Mouse (Mus musculus): ENCODE measurements around the gene Six3.

The Six3 gene

DNA sequence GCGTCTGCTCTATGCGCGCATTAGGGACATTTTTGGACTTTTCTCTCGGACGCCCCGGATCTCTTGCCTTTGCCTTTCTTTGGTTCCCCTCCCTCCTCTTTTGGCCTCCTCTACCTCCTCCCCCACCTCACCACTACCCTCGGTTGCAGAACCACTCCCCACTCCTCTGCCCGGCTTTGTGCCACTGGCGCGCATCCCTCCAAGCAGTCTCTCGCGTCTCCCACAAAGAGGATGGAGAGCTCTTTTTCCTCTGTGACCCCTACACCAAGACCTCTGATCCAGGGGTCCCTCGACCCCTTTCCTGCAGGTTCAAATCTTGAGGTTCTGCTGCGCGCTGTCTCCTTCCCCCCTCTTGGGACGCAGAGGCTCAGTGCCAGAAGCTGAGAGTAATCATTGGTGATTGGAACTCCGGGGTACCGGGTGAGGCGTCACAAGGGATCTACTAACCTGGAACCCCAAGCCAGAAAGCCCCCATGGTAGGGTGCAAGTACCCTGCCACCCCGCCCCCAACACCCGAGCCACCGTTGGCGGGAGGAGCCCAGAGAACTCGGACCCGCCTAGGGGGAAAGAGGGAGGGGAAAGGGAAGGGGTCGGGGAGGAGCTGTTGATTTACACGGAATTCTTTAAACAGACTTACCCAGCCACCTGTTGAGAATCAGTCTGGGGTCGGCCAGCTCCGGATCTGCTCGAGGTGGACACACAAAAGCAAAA lies 758 bp downstream of the Six3 start:
- no peak for DNase-seq

DNA sequence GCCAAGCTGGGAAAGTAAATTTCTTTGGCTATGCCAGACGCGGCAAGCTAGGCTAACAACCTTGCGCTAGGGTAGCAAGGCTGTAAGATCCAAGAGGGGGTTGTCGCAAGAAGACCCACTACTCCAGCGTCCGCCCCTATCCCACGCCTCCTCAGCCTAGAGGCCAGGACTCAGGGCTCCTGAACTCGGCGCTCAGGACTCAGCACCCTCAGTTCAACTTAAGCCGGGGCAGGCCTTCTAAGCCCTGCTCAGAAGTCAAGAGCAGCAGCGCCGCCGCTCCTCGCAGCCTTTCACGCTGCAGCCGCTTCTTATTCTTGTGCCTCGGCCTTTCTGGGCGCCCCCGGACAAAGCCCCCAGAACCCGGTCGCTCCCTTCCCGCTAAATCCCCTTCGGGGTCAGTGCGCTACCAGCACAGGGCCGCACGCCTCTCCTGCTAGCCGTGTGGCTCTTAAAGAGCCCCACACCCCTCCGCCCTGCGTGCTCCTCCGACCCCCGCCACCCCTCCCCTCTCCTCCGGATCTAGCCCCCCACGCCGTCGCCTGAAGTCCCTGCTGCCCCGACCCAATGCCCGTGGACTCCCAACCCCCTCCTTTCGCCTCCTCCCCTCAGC lies 1.4 kb downstream of the Six3 start:
- no peak for DNase-seq

DNA sequence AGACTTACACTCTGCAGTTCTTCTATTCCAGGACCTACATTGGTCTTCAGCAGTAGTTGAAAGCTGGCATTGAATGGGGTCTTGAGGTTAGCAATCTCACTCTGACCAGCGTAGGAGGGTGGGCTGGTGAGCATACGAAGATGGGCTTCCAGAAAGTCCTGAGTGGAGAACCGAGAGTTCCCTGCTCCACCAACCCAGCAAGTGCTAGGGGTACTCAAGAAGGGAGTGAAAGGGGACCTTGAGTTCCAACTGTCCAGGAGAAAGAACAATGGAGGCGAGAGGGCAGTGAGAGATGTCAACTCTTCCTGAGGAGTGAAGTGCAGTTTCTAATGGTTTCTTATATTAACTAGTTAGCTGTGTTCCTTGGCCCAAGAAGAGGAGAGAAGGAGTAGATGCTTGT lies 2.2 kb downstream of the Six3 start:
- no peak for DNase-seq

DNA sequence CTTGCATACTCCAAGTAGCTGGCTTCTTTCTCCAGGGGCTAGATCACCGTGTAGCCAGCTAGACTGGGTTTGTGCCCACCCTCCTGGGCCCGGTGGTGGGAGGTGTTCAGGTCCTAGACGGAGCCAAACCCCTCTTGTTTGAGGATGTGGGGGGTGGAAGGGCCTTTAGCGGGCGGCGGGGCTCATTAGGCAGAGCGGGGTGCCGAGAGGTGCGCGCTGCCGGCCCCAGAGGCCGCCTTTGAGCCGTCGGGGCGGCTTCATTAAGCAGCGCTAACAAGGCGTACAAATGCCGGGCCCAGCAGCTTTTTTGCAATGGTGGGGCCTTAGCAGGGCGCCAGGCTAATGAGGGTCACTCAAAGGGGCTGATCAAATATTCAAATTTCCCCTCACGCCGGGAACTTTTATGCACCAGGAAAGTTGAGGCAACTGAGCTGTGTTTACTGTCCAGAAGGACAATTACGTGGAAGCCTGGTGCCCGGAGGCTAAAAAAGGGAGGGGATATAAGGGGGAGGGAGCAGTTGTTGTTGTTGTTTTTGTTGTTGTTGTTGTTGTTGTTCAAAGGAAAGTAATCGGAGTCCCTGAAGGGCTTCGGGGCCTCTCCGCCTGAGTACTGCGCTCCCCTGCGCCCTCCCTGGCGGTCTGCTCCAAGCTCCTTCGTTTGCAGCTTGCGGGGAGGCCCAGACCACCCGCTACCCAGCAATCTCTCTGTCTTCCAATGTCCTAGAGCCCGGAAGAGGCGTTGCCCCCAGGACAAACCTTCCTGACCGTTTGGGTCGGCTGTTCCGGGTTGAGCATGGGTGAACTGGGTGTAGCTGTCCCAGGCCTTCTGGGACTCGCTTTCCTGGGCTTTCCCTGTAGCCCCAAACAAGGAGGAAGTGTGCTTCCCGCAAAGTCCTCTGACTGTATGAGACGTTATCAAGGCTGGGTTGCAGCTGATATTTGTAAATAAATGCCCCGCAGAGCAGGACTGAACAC lies 3.4 kb downstream of the Six3 start:
- DNase-seq: no peak

DNA sequence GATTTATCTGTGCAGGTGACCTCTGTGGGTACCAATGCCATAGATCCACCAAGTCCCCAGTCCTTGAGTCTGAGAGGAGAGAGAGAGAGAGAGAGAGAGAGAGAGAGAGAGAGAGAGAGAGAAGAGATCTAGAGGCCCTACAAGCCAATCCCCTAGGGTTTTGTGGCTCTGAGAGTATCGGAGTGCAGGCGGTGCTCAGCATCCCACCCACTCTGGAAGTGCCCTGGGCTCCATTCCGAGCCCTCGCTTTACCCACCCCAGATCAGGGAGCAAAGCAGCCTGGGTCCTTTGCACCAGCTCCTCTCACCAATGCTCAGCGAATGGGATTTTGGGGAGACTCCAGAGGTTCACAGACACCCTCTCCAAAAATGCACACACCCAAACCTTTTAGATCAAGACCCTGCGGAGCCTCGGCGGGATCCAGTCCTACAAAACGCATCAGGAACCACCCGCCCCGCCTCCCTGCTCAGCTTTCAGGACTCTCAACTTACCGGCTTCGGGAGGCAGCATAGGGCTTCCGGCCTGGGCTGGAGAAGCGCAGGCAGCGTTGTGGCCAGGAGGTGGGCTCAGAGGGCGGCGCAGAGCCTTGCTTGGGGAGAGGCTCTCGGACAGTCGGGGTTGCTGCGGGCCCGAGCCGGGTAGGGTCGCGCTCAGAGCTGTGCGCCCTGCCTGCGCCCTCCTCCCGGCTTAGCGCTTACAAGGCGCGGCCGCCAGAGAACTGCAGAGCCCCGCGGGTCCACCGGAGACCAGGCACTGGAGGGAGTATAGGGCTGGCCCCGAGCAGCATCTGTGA lies 4.4 kb downstream of the Six3 start:
- no peak for DNase-seq

DNA sequence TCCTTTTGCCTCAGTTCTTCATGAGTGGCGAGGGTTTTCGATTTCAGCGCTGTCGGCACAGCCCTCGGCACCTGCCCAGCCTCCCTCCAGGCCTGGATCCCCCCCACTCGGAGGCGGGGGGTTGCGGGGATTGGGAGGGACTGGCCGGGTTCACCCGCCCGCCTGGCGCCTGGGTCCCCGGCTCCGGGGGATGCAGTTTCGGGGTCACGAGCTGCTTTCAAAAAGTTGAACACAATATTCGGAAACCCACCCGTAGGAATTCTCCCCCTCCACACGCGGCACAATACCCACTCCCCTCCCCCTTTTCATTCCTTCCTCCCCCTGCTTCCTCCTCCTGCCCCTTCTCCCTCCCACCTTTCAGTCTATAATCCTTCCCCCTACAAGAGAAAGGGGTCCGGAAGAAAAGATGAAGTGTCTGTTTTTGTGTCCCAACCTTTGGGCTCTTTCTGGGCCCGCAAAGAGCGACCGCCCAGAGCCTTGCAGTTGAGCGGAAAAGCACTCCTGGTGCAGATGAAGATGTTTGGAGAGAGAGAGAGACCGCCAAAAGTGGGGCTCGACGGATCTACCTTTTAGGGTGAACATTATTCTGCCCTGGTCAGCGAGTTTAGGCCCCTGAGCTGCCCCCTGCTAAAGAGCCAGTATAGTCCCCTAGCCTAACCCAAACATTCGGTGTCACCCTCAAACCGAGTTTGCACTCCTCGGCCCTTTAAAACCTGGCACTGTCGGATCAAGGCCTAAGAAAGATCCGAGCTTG lies 5.1 kb downstream of the Six3 start:
- DNase-seq: no peak

DNA sequence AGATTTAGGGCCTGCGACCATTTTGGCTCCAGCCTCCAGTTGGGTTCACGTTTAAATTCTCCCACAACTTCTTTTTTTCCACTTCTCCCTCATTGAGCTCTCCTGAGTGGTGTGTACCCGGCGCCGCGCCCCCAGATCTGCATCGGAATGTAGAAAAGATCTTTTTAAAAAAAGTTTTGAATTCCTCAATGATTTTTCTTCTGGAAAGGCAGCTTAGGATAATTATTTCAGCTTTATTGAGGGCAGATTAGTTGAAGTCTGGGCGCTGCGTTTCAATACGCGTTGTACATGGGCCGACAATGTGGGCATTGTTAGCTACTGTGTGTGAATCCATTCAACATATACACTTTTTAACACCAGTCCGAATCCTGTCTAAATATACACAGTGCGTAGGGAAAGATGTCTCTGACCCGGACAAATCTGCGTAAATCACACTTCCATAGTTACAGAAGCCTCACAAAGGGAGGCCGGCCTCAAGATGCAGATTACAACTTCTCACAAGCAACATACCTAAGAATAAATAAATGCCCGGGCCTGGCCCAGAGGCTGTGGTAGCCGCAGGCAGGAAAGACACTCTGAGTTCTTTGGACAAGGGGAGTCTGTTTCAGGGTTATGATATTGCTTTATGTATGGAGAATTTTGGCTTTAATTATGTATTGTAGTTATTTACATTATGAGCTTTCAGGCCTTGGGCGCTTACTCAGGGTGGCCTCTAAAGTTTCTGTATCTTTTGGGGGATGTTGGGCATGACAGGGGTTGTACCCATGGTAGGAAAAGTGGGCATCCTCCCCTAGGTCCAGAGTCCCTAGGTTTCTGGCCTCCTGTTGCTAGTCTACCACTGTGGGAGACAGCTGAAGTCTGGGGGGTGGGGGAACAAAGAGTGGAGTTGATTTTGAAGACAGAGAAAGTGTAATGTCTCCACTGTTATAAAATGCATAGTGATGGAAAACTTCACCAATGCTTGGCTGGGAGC lies 6.0 kb downstream of the Six3 start:
- DNase-seq: no peak

DNA sequence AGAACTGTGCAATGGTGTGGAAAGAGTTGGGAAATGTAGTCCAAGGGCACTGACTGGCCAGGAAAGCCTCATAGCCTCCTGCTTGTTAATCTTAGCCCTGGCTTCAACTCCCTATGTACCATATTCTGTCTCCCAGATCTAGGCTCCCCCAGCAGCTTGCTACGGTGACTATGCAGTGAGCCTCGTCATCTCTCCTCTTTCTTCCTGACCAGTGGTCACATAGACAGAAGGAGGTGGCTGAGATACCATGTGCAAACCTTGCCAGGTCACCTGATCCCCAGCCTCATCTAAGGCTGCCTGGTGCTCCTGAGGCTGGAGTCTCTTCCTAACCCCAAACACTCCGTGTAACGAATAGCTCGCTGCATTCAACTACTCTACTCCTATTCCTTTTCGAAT lies 6.7 kb downstream of the Six3 start:
- DNase-seq: no peak

DNA sequence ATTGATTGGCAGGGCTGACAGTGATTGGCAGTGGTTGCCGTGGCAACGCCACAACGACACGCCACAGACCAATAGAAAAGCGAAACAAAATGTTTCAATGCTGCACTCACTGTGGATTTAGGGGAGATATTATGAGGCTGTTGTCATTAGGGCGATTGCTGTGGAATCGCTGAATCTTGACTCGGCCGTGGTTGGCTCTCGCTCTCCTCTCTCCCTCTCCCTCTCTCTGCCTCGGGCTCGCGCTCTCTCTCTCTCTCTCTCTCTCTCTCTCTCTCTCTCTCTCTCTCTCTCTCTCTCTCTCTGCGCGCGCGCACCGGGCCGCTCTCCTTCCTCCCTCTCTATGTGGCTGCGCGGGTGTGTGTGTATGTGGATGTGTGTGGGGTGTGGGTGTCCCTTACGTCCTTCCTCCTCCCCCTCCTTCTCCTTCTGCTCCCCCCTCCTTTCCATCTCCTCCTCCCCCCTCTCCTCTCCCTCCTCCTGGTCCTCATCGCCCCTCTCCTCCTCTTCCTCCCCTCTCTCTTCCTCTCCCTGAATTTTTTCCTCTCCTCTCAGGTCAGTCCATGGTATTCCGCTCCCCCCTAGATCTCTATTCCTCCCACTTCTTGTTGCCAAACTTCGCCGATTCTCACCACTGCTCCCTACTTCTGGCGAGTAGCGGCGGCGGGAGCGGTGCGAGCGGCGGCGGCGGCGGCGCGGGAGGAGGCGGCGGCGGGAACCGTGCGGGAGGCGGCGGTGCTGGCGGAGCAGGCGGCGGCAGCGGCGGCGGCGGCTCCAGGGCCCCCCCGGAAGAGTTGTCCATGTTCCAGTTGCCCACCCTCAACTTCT lies 7.5 kb downstream of the Six3 start:
- DNase-seq: no peak

DNA sequence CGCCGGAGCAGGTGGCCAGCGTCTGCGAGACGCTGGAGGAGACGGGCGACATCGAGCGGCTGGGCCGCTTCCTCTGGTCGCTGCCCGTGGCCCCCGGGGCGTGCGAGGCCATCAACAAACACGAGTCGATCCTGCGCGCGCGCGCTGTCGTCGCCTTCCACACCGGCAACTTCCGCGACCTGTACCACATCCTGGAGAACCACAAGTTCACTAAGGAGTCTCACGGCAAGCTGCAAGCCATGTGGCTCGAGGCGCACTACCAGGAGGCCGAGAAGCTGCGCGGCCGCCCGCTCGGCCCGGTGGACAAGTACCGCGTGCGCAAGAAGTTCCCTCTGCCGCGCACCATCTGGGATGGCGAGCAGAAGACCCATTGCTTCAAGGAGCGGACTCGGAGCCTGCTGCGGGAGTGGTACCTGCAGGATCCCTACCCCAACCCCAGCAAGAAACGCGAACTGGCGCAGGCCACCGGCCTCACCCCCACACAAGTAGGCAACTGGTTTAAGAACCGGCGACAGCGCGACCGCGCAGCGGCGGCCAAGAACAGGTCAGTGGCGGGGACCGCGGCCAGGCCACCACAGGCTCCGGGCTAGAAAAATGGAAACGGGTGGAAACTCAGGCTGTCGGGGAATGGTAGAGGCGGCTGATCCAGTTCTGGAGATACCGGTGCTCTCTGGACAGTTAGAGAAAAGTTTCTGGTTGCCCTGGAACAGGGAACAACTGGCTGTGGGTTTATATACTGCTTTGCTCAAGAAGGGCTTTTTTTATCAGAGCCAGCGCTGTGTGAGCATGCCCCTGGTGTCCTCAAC lies 8.3 kb downstream of the Six3 start:
- DNase-seq: no peak

DNA sequence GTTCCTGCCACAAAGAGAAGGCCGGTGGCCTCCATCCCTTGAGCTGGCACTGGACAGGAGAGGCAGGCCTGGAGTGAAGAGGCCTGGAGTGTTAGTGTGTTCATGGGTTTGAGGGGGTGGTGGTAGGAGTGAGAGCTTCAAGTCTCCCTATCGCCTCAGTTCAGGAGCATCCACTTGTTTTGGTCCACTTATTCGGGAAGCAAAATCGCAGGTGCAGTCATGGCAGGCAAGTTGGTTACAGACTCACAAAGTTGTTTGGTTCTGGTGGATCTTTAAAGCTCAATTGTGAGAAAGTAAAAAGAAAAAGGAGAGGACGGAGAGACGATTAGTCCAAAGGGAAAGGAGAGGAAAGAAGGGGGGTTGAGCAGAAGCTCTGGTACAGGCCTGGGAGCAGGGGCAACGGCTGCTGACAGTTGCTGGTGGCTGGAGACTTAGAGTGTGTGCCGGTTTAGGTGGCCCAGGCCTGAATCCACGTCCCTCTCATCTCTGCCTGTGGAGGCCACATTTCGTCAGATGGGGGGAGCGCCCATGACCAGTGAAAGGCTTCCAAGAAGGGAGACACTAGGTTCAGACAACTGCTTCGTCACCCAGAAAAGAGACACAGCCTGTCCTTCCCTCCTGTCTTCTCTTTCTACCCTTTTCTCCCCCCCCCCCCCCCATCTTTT lies 9.2 kb downstream of the Six3 start:
- no peak for DNase-seq

DNA sequence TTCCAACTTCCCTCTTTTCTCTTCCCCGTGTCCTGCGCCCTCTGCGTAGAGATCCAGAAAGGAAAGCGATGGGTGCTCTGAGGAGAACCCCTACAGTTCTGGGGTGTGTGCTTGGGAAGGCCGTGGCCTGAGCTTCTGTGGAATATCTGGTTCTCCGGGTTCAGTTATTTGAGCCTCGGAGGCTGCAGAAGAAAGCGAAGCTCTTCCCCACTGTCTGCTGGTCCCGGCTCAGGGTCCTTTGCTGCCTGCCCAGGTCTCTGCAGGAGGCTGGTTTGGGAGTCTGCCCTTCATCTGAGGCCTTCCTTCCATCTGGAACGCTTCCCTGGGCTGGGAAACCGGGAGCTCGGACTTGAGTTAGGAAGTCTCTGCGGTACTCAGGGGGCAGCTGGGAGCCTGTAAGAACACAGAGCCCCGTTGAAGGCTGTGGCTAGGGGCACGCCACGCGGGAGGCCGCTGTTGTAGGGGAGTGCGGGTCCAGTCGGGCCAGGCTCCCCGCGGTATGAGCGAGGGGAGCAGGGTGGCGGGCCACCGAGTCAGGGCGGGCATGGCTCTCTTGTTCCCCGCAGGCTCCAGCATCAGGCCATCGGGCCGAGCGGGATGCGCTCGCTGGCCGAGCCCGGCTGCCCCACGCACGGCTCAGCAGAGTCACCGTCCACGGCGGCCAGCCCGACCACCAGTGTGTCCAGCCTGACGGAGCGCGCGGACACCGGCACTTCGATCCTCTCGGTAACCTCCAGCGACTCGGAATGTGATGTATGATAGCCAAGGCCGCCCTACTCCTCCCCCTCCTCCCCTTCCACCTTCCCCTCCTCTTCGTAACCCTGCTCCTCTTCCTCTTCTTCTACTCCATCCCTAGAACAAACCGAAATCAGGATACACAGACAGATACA lies 10.0 kb downstream of the Six3 start:
- DNase-seq: no peak

DNA sequence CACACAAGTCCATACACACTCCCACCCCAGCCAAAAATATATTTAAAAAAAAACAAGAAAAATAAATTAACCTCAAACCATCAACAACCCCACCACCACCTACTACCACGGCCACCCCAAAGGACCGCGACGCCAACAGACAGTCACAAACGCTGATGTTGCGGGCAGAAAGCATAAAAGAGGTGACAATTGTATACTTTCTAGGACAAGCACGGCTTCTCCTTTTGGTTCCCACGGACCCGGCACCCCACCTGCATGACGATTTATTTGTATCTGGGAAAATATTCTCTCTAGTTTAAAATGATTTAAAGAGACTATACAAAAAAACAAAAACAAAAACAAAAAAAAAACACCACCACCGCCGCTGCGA lies 10.6 kb downstream of the Six3 start:
- DNase-seq: no peak

DNA sequence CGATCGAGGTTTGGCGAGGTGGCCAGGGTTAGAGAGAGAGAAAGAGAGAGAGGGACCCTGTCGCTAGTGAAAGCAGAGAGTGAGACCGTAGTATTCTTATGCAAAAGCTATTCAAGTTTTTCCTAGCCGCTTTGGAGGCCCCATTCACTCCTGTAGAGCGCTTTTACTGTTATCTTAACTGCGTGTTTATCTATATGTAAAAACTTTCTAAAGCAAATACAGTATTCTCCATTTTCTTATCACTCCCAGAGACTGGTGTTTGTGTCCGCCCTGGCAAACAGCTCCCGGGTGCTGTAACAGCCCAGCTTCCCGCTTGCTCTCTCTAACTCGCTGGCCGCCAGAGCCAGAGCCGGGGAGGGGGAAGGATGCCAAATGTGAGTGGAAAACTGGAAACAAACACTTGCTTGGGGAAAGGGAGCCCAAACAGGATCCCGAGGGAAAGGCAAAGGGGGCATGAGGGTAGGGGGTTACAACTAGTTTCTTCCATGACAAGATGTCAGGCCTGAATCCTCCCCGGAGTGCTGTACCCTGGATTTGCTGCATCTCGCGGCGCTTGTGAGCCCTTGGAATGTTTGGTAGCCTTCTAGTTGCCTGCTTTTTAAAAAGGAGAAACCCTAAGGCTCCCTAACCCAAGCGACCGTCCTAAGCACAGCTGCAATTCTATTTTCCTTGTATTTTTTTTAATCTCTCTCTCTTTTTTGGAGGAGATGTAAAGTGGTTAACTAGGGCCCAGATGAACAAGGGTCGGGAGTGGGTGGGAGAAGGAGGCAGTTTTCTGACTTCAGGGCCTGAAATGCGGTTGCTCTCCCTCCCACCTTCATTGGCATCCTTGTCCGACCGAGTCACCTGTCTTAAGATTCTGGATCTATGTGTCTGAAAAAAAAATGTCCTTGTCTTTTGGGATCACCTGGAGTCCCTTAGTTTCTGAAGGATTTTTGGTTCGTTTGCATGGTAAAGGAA lies 11.9 kb downstream of the Six3 start:
- no peak for DNase-seq

DNA sequence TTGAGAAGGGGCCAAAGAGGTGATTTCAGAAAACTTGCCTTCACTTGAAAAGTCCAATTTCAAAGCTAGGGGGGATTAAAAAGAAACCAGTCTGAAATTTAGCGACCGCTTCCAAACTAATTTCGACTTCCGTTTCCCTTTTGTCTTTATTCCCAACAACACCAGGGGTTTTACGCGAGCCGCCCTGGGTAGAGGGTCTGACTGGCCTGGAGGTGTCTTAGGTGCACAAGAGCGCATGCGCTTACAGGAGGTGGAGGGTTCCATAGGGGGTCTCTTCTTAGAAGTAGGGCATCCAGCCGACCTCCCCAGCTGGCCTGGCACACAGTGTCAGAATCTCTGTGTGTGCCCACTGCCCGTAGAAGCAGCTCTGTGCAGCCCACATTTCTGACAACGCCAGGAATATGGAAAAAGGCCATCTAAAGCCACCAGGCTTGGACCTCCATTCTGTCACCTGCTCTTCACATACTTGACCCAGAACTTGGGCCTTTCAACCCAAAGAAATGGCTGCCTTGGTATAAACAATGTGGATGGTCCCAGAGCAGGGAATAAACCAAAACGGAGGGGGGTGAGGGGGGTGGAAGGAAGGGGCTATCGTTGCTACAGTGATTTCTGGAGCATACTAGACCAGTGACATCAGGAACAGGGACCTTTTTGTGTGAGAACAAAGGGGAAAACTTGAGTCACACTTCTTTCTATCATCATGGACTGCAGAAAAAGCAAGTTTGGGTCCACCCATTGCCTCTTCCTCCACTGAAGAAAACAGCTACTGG lies 12.9 kb downstream of the Six3 start:
- DNase-seq: no peak
